Mouse (Mus musculus) heart, embryonic 11.5 days (tissue): ENCODE data around the gene Pop5. TPM values are rescaled to one million over a fixed set of nuclear protein-coding genes. Genes with fewer than 3 reads are reported as not detected.

ENCODE experiments used
- ATAC-seq: fragments of 200-750 bp; cut with Nextera tagmentation; replicated peaks from 2 replicates; pipeline ENCODE4 v1.8.0; 2017; ENCODE audit warnings: moderate library complexity; ENCODE audit not compliant: insufficient number of reproducible peaks, low FRiP score, low TSS enrichment
- H3K27ac ChIP-seq: fragments of 300-500 bp; sonication (generic); 2 replicates; pipeline ENCODE4 v1.5.1; 2014; ENCODE audit warnings: mild to moderate bottlenecking, low read depth, low read length
- H3K27me3 ChIP-seq: fragments of 300-500 bp; sonication (generic); 2 replicates; pipeline ENCODE4 v1.6.1; 2014; ENCODE audit warnings: mild to moderate bottlenecking, low read length, mixed read lengths; ENCODE audit not compliant: control insufficient read depth, insufficient read depth
- H3K36me3 ChIP-seq: fragments of 300-500 bp; sonication (generic); 2 replicates; pipeline ENCODE4 v1.6.1; 2014; ENCODE audit warnings: mild to moderate bottlenecking, low read length, moderate library complexity, mixed read lengths; ENCODE audit not compliant: control insufficient read depth, insufficient read depth
- H3K4me1 ChIP-seq: fragments of 300-500 bp; sonication (generic); 2 replicates; pipeline ENCODE4 v1.6.1; 2014; ENCODE audit warnings: low read length; ENCODE audit not compliant: control insufficient read depth, insufficient read depth
- H3K4me2 ChIP-seq: fragments of 300-500 bp; sonication (generic); 2 replicates; pipeline ENCODE4 v1.6.1; 2014; ENCODE audit warnings: mild to moderate bottlenecking, moderate library complexity
- H3K4me3 ChIP-seq: fragments of 300-500 bp; sonication (generic); 2 replicates; pipeline ENCODE4 v1.5.1; 2014; ENCODE audit warnings: low read depth, low read length
- H3K9ac ChIP-seq: fragments of 300-500 bp; sonication (generic); 2 replicates; pipeline ENCODE4 v1.6.1; 2014; ENCODE audit warnings: mild to moderate bottlenecking, low read depth, low read length, moderate library complexity
- H3K9me3 ChIP-seq: fragments of 300-500 bp; sonication (generic); replicated peaks from 2 replicates; pipeline ENCODE4 v1.6.1; 2016; ENCODE audit warnings: low read length; ENCODE audit not compliant: control insufficient read depth
- WGBS: fragments of 180-500 bp; shearing (Covaris S2); extraction: QIAGEN DNeasy Blood & Tissue Kit; methylation state at CpG from one replicate; pipeline ENCODE4 v1.1.7; 2014; ENCODE audit not compliant: insufficient replicate concordance; 5-methylcytosine and 5-hydroxymethylcytosine counted together
- polyA plus RNA-seq: library from polyadenylated mRNA; unstranded; fragments of >200 nt; fragmentation: Nextera tagmentation; extraction: Ambion mirVana; gene quantifications from 2 replicates; pipeline ENCODE4 v1.2.1, GENCODE M21; 2014

Pop5 gene
- polyA plus RNA-seq, 1 experiment from 2014 or later, result 90.6 TPM

- 68% methylated on average over 5 of the region's 5 CpGs for WGBS
- no peak overlapping the region; the same call in 1 of the 2 replicates for H3K9ac ChIP-seq
- peak overlapping the region; percentile 36 for H3K4me2 ChIP-seq
- H3K4me1 ChIP-seq, result peaks cover 51% of the 10 kb centered on the region
- ATAC-seq, result 0 out of 2 replicates have a peak, but pooled peaks have one; percentile 24
- no peaks in the 10 kb centered on the region for H3K9me3 ChIP-seq
- H3K4me3 ChIP-seq, result no peak overlapping the region
- no peaks in the 10 kb centered on the region for H3K36me3 ChIP-seq
- no peaks in the 10 kb centered on the region for H3K27me3 ChIP-seq
- H3K27ac ChIP-seq, result peak overlapping the region; percentile 16
Observed at GRCm38 (mm10) chr5:115266340-115266739, 30.7 kb downstream of the Pop5 start.

- no peaks in the 10 kb centered on the region for H3K36me3 ChIP-seq
- no peak overlapping the region for H3K9ac ChIP-seq
- H3K27ac ChIP-seq, result peak overlapping the region; percentile 90
- peaks cover 51% of the 10 kb centered on the region for H3K4me1 ChIP-seq
- peak overlapping the region; percentile 56 for H3K4me2 ChIP-seq
- peak overlapping the region; percentile 23; the same call in 1 of the 2 replicates for H3K4me3 ChIP-seq
- peak; percentile 73 for ATAC-seq
- no peaks in the 10 kb centered on the region for H3K9me3 ChIP-seq
- 34% methylated on average over 8 of the region's 8 CpGs for WGBS
- H3K27me3 ChIP-seq, result no peaks in the 10 kb centered on the region
Observed at GRCm38 (mm10) chr5:115266787-115267468, 31.3 kb downstream of the Pop5 start.

- peaks cover 51% of the 10 kb centered on the region for H3K4me1 ChIP-seq
- ATAC-seq, result no peak
- H3K9ac ChIP-seq, result peak overlapping the region; percentile 34; the same call in 1 of the 2 replicates
- 37% methylated on average over 3 of the region's 3 CpGs for WGBS
- H3K9me3 ChIP-seq, result no peaks in the 10 kb centered on the region
- peak overlapping the region; percentile 88 for H3K4me2 ChIP-seq
- no peaks in the 10 kb centered on the region for H3K36me3 ChIP-seq
- H3K27ac ChIP-seq, result peak overlapping the region; percentile 90
- no peaks in the 10 kb centered on the region for H3K27me3 ChIP-seq
- peak overlapping the region; percentile 23 for H3K4me3 ChIP-seq
Observed at GRCm38 (mm10) chr5:115267469-115268045, 31.9 kb downstream of the Pop5 start.

- ATAC-seq, result no peak
- no peaks in the 10 kb centered on the region for H3K9me3 ChIP-seq
- peak overlapping the region; percentile 12; the same call in 1 of the 2 replicates for H3K4me3 ChIP-seq
- 30% methylated on average over 3 of the region's 3 CpGs for WGBS
- H3K9ac ChIP-seq, result 0 out of 2 replicates have a peak overlapping the region, but pooled peaks have one; percentile 39
- peaks cover 53% of the 10 kb centered on the region for H3K4me1 ChIP-seq
- no peaks in the 10 kb centered on the region for H3K27me3 ChIP-seq
- H3K36me3 ChIP-seq, result no peaks in the 10 kb centered on the region
- H3K4me2 ChIP-seq, result peak overlapping the region; percentile 88
- H3K27ac ChIP-seq, result peak overlapping the region; percentile 90
Observed at GRCm38 (mm10) chr5:115268266-115268665, 32.6 kb downstream of the Pop5 start.

- Histone ChIP-seq H3K4me2 (peak overlapping the region; percentile 88), H3K4me1 (peaks cover 54% of the 10 kb centered on the region), H3K27me3 (no peaks in the 10 kb centered on the region), H3K9ac (peak overlapping the region; percentile 17; the same call in 1 of the 2 replicates), H3K9me3 (no peaks in the 10 kb centered on the region), H3K36me3 (no peaks in the 10 kb centered on the region), H3K27ac (no peak overlapping the region), H3K4me3 (peak overlapping the region; percentile 100)
- no peak for ATAC-seq
- WGBS, result 91% methylated on average over 1 of the region's 1 CpGs
Observed at GRCm38 (mm10) chr5:115269969-115270368, 34.3 kb downstream of the Pop5 start.

GRCm38 (mm10) chr5:115271931-115272811, 36.5 kb downstream of the Pop5 start:
- ATAC-seq, result peak; percentile 40
- no peaks in the 10 kb centered on the region for H3K27me3 ChIP-seq

GRCm38 (mm10) chr5:115272812-115273548, 37.3 kb downstream of the Pop5 start, which contains the start of gene Rnf10:
Gene Rnf10 (minus strand): TSS chr5:115272898.
- ATAC-seq, result peak; percentile 84
- Histone ChIP-seq H3K4me1 (peaks cover 32% of the 10 kb centered on the region), H3K9ac (peak within 1 kb of the TSS; percentile 98), H3K36me3 (no peaks in the 10 kb centered on the region), H3K9me3 (no peaks in the 10 kb centered on the region), H3K4me3 (peak within 1 kb of the TSS; percentile 100), H3K27ac (peak within 1 kb of the TSS; percentile 83), H3K4me2 (peak within 1 kb of the TSS; percentile 88), H3K27me3 (no peaks in the 10 kb centered on the region)
- WGBS, result 12% methylated on average over 26 of the region's 26 CpGs

More at GRCm38 (mm10) chr5:115271931-115272811, 36.5 kb downstream of the Pop5 start:
- Histone ChIP-seq H3K9ac (peak overlapping the region; percentile 98), H3K4me2 (peak overlapping the region; percentile 88), H3K4me3 (peak overlapping the region; percentile 100), H3K36me3 (no peaks in the 10 kb centered on the region), H3K9me3 (no peaks in the 10 kb centered on the region), H3K27ac (peak overlapping the region; percentile 83), H3K4me1 (peaks cover 39% of the 10 kb centered on the region)
- WGBS, result under 1% methylated on average over 74 of the region's 77 CpGs
